Mouse (Mus musculus) limb, embryonic 14.5 days (tissue): ENCODE data around the gene Fxn. TPM values are rescaled to one million over a fixed set of nuclear protein-coding genes. Genes with fewer than 3 reads are reported as not detected.

ENCODE experiments used
- ATAC-seq: fragments of 200-750 bp; cut with Nextera tagmentation; 2 replicates; pipeline ENCODE4 v1.8.0; 2017; ENCODE audit warnings: low read depth, moderate number of reproducible peaks, moderate TSS enrichment; ENCODE audit not compliant: low FRiP score
- DNase-seq: peaks from one replicate; pipeline ENCODE4 v3.0.0-alpha.2; 2015; ENCODE audit warnings: low spot score
- H3K27ac ChIP-seq: fragments of 300-500 bp; sonication (generic); replicated peaks from 2 replicates; pipeline ENCODE4 v1.5.1; 2014; ENCODE audit warnings: low read depth, mild to moderate bottlenecking, low read length, moderate library complexity, mixed read lengths
- H3K27me3 ChIP-seq: fragments of 300-500 bp; sonication (generic); 2 replicates; pipeline ENCODE4 v1.6.1; 2014; ENCODE audit warnings: low read length, mixed read lengths; ENCODE audit not compliant: control insufficient read depth, insufficient read depth
- H3K36me3 ChIP-seq: fragments of 300-500 bp; sonication (generic); 2 replicates; pipeline ENCODE4 v1.6.1; 2014; ENCODE audit warnings: mild to moderate bottlenecking, low read length, moderate library complexity, mixed read lengths; ENCODE audit not compliant: control insufficient read depth, insufficient read depth
- H3K4me1 ChIP-seq: fragments of 300-500 bp; sonication (generic); 2 replicates; pipeline ENCODE4 v1.6.1; 2014; ENCODE audit warnings: antibody characterized with exemption, low read length, mixed read lengths; ENCODE audit not compliant: control insufficient read depth, insufficient read depth
- H3K4me2 ChIP-seq: fragments of 300-500 bp; sonication (generic); replicated peaks from 2 replicates; pipeline ENCODE4 v1.6.1; 2014; ENCODE audit warnings: low read depth, mild to moderate bottlenecking, low read length, moderate library complexity; ENCODE audit not compliant: severe bottlenecking
- H3K4me3 ChIP-seq: fragments of 300-500 bp; sonication (generic); replicated peaks from 2 replicates; pipeline ENCODE4 v1.5.1; 2014; ENCODE audit warnings: low read length
- H3K9ac ChIP-seq: fragments of 300-500 bp; sonication (generic); 2 replicates; pipeline ENCODE4 v1.6.1; 2014; ENCODE audit warnings: mild to moderate bottlenecking, low read depth, low read length, moderate library complexity; ENCODE audit not compliant: severe bottlenecking
- H3K9me3 ChIP-seq: fragments of 300-500 bp; sonication (generic); 2 replicates; pipeline ENCODE4 v1.6.1; 2016; ENCODE audit warnings: low read length; ENCODE audit not compliant: control insufficient read depth
- POLR2A ChIP-seq: fragments of 200-500 bp; IDR thresholded peaks from 2 replicates; pipeline ENCODE4 v1.8.0; 2012; ENCODE audit warnings: inconsistent platforms, mild to moderate bottlenecking, moderate library complexity, borderline replicate concordance; ENCODE audit not compliant: insufficient read depth, insufficient read length; ENCODE audit errors: extremely low read depth
- WGBS: fragments of 180-500 bp; shearing (Covaris S2); extraction: QIAGEN DNeasy Blood & Tissue Kit; methylation state at CpG from one replicate; pipeline ENCODE4 v1.1.7; 2014; 5-methylcytosine and 5-hydroxymethylcytosine counted together
- polyA plus RNA-seq, 2 experiments: library from polyadenylated mRNA; depleted of rRNA in 1 of 2; stranded (reverse) in 1 of 2; unstranded in 1 of 2; fragments of >200 nt; fragmentation: Nextera tagmentation in 1 of 2; extraction: Ambion mirVana in 1 of 2; gene quantifications; 2 replicates each; pipeline versions ENCODE4 v1.2.1 to v1.2.3; 2012 to 2014

Gene Fxn
- 23.4 and 24.1 TPM in 2 replicates for polyA plus RNA-seq (2012; rRNA removed)
- polyA plus RNA-seq (2014; fragmentation: Nextera tagmentation; extraction: Ambion mirVana) = 41.2 and 43.5 TPM in 2 replicates

- H3K27me3 ChIP-seq = no peaks in the 10 kb centered on the region
- peak within 1 kb of the TSS; percentile 90 for H3K27ac ChIP-seq
- H3K4me2 ChIP-seq = peak within 1 kb of the TSS; percentile 93
- H3K9ac ChIP-seq = peak within 1 kb of the TSS; percentile 83
- H3K36me3 ChIP-seq = peaks cover 5% of the 10 kb centered on the region
- WGBS = under 1% methylated on average over 13 of the region's 22 CpGs
- ATAC-seq (peak; percentile 94), DNase-seq (peak; percentile 89)
- H3K4me1 ChIP-seq = peaks cover 5% of the 10 kb centered on the region
- H3K4me3 ChIP-seq = peak within 1 kb of the TSS; percentile 71
- TF ChIP-seq POLR2A = no peak
- no peaks in the 10 kb centered on the region for H3K9me3 ChIP-seq
These were observed at the start of gene Fxn for GRCm38 (mm10) chr19:24280601-24281228. Gene Fxn (minus strand): TSS chr19:24280605.

- Histone ChIP-seq H3K4me3 (no peak overlapping the region), H3K4me2 (no peak overlapping the region), H3K9ac (no peak overlapping the region), H3K4me1 (peaks cover 4% of the 10 kb centered on the region; the same call in 1 of the 2 replicates), H3K27me3 (no peaks in the 10 kb centered on the region), H3K27ac (no peak overlapping the region), H3K9me3 (no peaks in the 10 kb centered on the region), H3K36me3 (no peaks in the 10 kb centered on the region)
- no peak for ATAC-seq
- TF ChIP-seq POLR2A = no peak
- no peak for DNase-seq
- WGBS = 56% methylated on average over 2 of the region's 2 CpGs
These were observed 47.5 kb upstream of the Fxn start for GRCm38 (mm10) chr19:24327921-24328320.

GRCm38 (mm10) chr19:24326969-24327368 lies 46.6 kb upstream of the Fxn start:
- Histone ChIP-seq H3K27ac (no peak overlapping the region), H3K36me3 (no peaks in the 10 kb centered on the region), H3K9ac (no peak overlapping the region), H3K27me3 (no peaks in the 10 kb centered on the region), H3K4me3 (no peak overlapping the region), H3K9me3 (no peaks in the 10 kb centered on the region), H3K4me1 (peaks cover 4% of the 10 kb centered on the region; the same call in 1 of the 2 replicates), H3K4me2 (no peak overlapping the region)
- DNase-seq (no peak), ATAC-seq (no peak)
- TF ChIP-seq POLR2A = no peak
- 10% methylated on average over 1 of the region's 1 CpGs for WGBS

GRCm38 (mm10) chr19:24325692-24326091 lies 45.3 kb upstream of the Fxn start:
- H3K4me2 ChIP-seq = no peak overlapping the region

GRCm38 (mm10) chr19:24323841-24324613 lies 43.6 kb upstream of the Fxn start:
- WGBS = 40% methylated on average over 10 of the region's 10 CpGs
- Histone ChIP-seq H3K4me3 (no peak overlapping the region), H3K27ac (no peak overlapping the region), H3K9ac (no peak overlapping the region), H3K9me3 (no peaks in the 10 kb centered on the region), H3K36me3 (no peaks in the 10 kb centered on the region), H3K27me3 (no peaks in the 10 kb centered on the region), H3K4me2 (no peak overlapping the region), H3K4me1 (peaks cover 4% of the 10 kb centered on the region; the same call in 1 of the 2 replicates)
- DNase-seq (no peak), ATAC-seq (no peak)
- no peak for TF ChIP-seq POLR2A

More at GRCm38 (mm10) chr19:24325692-24326091, 45.3 kb upstream of the Fxn start:
- 79% methylated on average over 6 of the region's 6 CpGs for WGBS
- H3K4me1 ChIP-seq = peaks cover 4% of the 10 kb centered on the region; the same call in 1 of the 2 replicates
- no peak for ATAC-seq
- no peak overlapping the region for H3K9ac ChIP-seq
- no peaks in the 10 kb centered on the region for H3K9me3 ChIP-seq
- no peaks in the 10 kb centered on the region for H3K27me3 ChIP-seq
- H3K27ac ChIP-seq = no peak overlapping the region
- no peak for TF ChIP-seq POLR2A
- DNase-seq = no peak
- no peaks in the 10 kb centered on the region for H3K36me3 ChIP-seq
- H3K4me3 ChIP-seq = no peak overlapping the region
